Mouse (Mus musculus): Measurements from ENCODE around the gene Zmat5.

Gene Zmat5

GRCm38 (mm10) chr11:4784629-4785142 lies 80.2 kb downstream of the Zmat5 start:
- peak; percentile 7 for DNase-seq
